ENCODE assay signal across 7 mouse cellular contexts in the genomic region with DNA sequence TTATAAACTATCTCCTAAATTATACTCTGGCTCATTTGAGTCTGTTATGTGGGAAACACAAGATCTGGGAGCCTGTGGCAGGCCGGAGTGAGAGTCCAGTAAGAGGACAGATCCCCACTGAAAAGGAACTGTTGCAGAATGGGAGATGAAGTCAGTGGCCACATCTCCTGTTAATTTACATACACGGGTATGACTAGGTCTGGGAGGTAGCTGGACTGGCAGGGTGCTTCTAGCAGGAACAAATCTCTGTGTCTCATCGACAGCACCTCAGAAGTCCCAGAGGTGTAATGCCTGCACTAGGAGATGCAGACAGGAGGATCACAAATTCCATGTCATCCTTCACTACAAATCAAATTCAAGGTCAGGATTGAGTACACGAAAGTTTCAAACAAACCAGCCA. TPM values are rescaled to one million over a fixed set of nuclear protein-coding genes. Genes with fewer than 3 reads are reported as not detected.
DNase-seq lines count a peak whose midpoint lies in the region; ATAC-seq and TF ChIP-seq lines count a peak whose summit lies in the region.

No protein-coding gene starts in this region.

- no peak for DNase-seq in lung, adult 2 months
- DNase-seq in induced T-regulatory cell, adult 2 months (ENCODE audit: low read depth), result peak; percentile 5
- DNase-seq in adrenal gland, adult (ENCODE audit: inconsistent age in 2 of 2, low spot score in 1 of 2), result no peak
- DNase-seq in thymus, adult 2 months, result no peak

- H3K36me3 ChIP-seq in lung, embryonic 15.5 days, result peaks cover 4% of the 10 kb centered on the region; the same call in 1 of the 2 replicates
- peaks cover 3% of the 10 kb centered on the region; the same call in 1 of the 2 replicates for H3K36me3 ChIP-seq in thymus, adult 2 months (ENCODE audit: control insufficient read depth, insufficient read depth, low read length)

- H3K4me1 ChIP-seq in lung, embryonic 15.5 days, result peaks cover 19% of the 10 kb centered on the region
- peaks cover 5% of the 10 kb centered on the region for H3K4me1 ChIP-seq in lung, adult 2 months (ENCODE audit: control insufficient read depth, insufficient read depth, low read length)
- peaks cover 6% of the 10 kb centered on the region; the same call in 1 of the 2 replicates for H3K4me1 ChIP-seq in embryonic fibroblast, embryonic 13.5 days (ENCODE audit: control insufficient read depth, insufficient read depth, low read length)
- peaks cover 10% of the 10 kb centered on the region for H3K4me1 ChIP-seq in olfactory bulb, adult 2 months (ENCODE audit: control insufficient read depth, insufficient read depth, low read length)
- H3K4me1 ChIP-seq in thymus, adult 2 months (replicated peaks; ENCODE audit: control insufficient read depth, insufficient read depth, low read length), result peaks cover 10% of the 10 kb centered on the region

- WGBS in lung, embryonic 15.5 days, result 62% methylated on average over 4 of the region's 4 CpGs
- WGBS in lung, adult 2 months, result 66% methylated on average over 4 of the region's 4 CpGs
- 68% methylated on average over 4 of the region's 4 CpGs for WGBS in olfactory bulb, adult 2 months
- WGBS in thymus, adult 2 months, result 91% methylated on average over 4 of the region's 4 CpGs

- ATAC-seq in lung, embryonic 15.5 days (ENCODE audit: borderline replicate concordance, extremely low read depth, low FRiP score, low TSS enrichment), result no peak

- no peak for TF ChIP-seq CTCF in lung, adult 2 months (IDR thresholded peaks at IDR 0.05; ENCODE audit: insufficient read depth, low read length)
- TF ChIP-seq CTCF in embryonic fibroblast, embryonic 13.5 days (IDR thresholded peaks at IDR 0.05; ENCODE audit: borderline replicate concordance, insufficient read depth, low read length), result no peak
- TF ChIP-seq CTCF in olfactory bulb, adult 2 months (IDR thresholded peaks at IDR 0.05; ENCODE audit: insufficient read depth, low read depth, low read length), result no peak
- no peak for TF ChIP-seq CTCF in thymus, adult 2 months (IDR thresholded peaks at IDR 0.05; ENCODE audit: borderline replicate concordance, control insufficient read depth, extremely low read depth, insufficient read depth, low read length, poor library complexity)

- H3K4me2 ChIP-seq in lung, embryonic 15.5 days, result peak overlapping the region; percentile 84

- H3K9ac ChIP-seq in lung, embryonic 15.5 days, result peak overlapping the region; percentile 93

- no peaks in the 10 kb centered on the region for H3K27me3 ChIP-seq in lung, embryonic 15.5 days
- no peaks in the 10 kb centered on the region for H3K27me3 ChIP-seq in thymus, adult 2 months (ENCODE audit: control insufficient read depth, insufficient read depth, low read length)

- TF ChIP-seq POLR2A in lung, adult 2 months (IDR thresholded peaks at IDR 0.05; ENCODE audit: borderline replicate concordance, extremely low read depth, low read depth, low read length), result no peak
- no peak for TF ChIP-seq POLR2A in embryonic fibroblast, embryonic 13.5 days (IDR thresholded peaks at IDR 0.05; ENCODE audit: low read depth, low read length)
- no peak for TF ChIP-seq POLR2A in olfactory bulb, adult 2 months (IDR thresholded peaks at IDR 0.05; ENCODE audit: insufficient read depth, low read depth, low read length)
- TF ChIP-seq POLR2A in thymus, adult 2 months (IDR thresholded peaks at IDR 0.05; ENCODE audit: control insufficient read depth, extremely low read depth, insufficient read depth, low read length, poor library complexity), result no peak

- H3K9me3 ChIP-seq in lung, embryonic 15.5 days, result no peaks in the 10 kb centered on the region

- H3K4me3 ChIP-seq in lung, embryonic 15.5 days, result peak overlapping the region; percentile 88
- H3K4me3 ChIP-seq in lung, adult 2 months (replicated peaks; ENCODE audit: extremely low read depth, low read depth, low read length), result no peak overlapping the region
- H3K4me3 ChIP-seq in embryonic fibroblast, embryonic 13.5 days (ENCODE audit: insufficient read depth, low read length), result peak overlapping the region; percentile 92
- H3K4me3 ChIP-seq in olfactory bulb, adult 2 months (ENCODE audit: insufficient read depth, low read depth, low read length), result no peak overlapping the region
- H3K4me3 ChIP-seq in thymus, adult 2 months (ENCODE audit: control insufficient read depth, insufficient read depth, low read length), result no peak overlapping the region

- peak overlapping the region; percentile 90; the same call in 1 of the 2 replicates for H3K27ac ChIP-seq in lung, embryonic 15.5 days
- H3K27ac ChIP-seq in embryonic fibroblast, embryonic 13.5 days (ENCODE audit: insufficient read depth, low read length), result peak overlapping the region; percentile 65
- 0 out of 2 replicates have a peak overlapping the region, but pooled peaks have one; percentile 31 for H3K27ac ChIP-seq in olfactory bulb, adult 2 months (ENCODE audit: insufficient read depth, low read depth, low read length)
- no peak overlapping the region for H3K27ac ChIP-seq in thymus, adult 2 months (ENCODE audit: control insufficient read depth, insufficient read depth, low read length)

RNA-seq across cellular contexts. Expression of a gene that starts 1.2 kb away (rescaled TPM):
- 31.1 and 32.2 TPM in 2 replicates for polyA plus RNA-seq in lung, embryonic 15.5 days (2015; fragmentation: Nextera tagmentation; extraction: Ambion mirVana)
- polyA plus RNA-seq in lung, adult 2 months (2012; rRNA removed), result 27.5 and 31.8 TPM in 2 replicates
- 25.5 and 31.0 TPM in 2 replicates for polyA plus RNA-seq in embryonic fibroblast, embryonic 13.5 days (2011; ENCODE audit: insufficient read length, low read depth, missing spikeins)
- polyA plus RNA-seq in olfactory bulb, adult 2 months (2012; ENCODE audit: insufficient read depth, insufficient read length, low replicate concordance, missing spikeins), result not detected in 2 replicates
- 73.1 and 73.2 TPM in 2 replicates for polyA plus RNA-seq in thymus, adult 2 months (2012; rRNA removed)

RNA-seq across cellular contexts. Expression of a gene that starts 39.4 kb away (rescaled TPM):
- 10.5 and 10.8 TPM in 2 replicates for polyA plus RNA-seq in lung, embryonic 15.5 days (2015; fragmentation: Nextera tagmentation; extraction: Ambion mirVana)
- 0.09 and 0.21 TPM in 2 replicates for polyA plus RNA-seq in lung, adult 2 months (2012; rRNA removed)
- polyA plus RNA-seq in embryonic fibroblast, embryonic 13.5 days (2011; ENCODE audit: insufficient read length, low read depth, missing spikeins), result 6.2 and 9.6 TPM in 2 replicates
- not detected in 2 replicates for polyA plus RNA-seq in olfactory bulb, adult 2 months (2012; ENCODE audit: insufficient read depth, insufficient read length, low replicate concordance, missing spikeins)
- 3.8 and 5.1 TPM in 2 replicates for polyA plus RNA-seq in thymus, adult 2 months (2012; rRNA removed)

RNA-seq across cellular contexts. Expression of a gene that starts 39.5 kb away (rescaled TPM):
- polyA plus RNA-seq in lung, embryonic 15.5 days (2015; fragmentation: Nextera tagmentation; extraction: Ambion mirVana), result 90.2 and 90.9 TPM in 2 replicates
- 2.9 and 6.0 TPM in 2 replicates for polyA plus RNA-seq in lung, adult 2 months (2012; rRNA removed)
- polyA plus RNA-seq in embryonic fibroblast, embryonic 13.5 days (2011; ENCODE audit: insufficient read length, low read depth, missing spikeins), result 51.5 and 62.1 TPM in 2 replicates
- not detected in 2 replicates for polyA plus RNA-seq in olfactory bulb, adult 2 months (2012; ENCODE audit: insufficient read depth, insufficient read length, low replicate concordance, missing spikeins)
- 7.2 and 8.0 TPM in 2 replicates for polyA plus RNA-seq in thymus, adult 2 months (2012; rRNA removed)

Comparison
In these comparisons a context has a peak if more than half of its experiments do, and no peak if none do; other contexts are left out.
1. H3K4me3 ChIP-seq: peak in lung, embryonic 15.5 days (single experiment) and embryonic fibroblast, embryonic 13.5 days (single experiment); none in lung, adult 2 months (single experiment), olfactory bulb, adult 2 months (single experiment) and thymus, adult 2 months (single experiment).